Mouse (Mus musculus) spleen, adult 2 months (tissue): ENCODE measurements around the gene Chl1.

Experiments used
- CTCF ChIP-seq: fragments of 200-500 bp; IDR thresholded peaks from 2 replicates; pipeline ENCODE4 v1.5.1; 2011; ENCODE audit warnings: mild to moderate bottlenecking, inconsistent platforms; ENCODE audit not compliant: insufficient read depth, insufficient read length, insufficient replicate concordance; ENCODE audit errors: extremely low read depth
- POLR2A ChIP-seq: fragments of 200-500 bp; IDR thresholded peaks from 2 replicates; pipeline ENCODE4 v1.6.1; 2011; ENCODE audit warnings: low read depth, low read length, inconsistent platforms

- no peak for TF ChIP-seq CTCF
- no peak for TF ChIP-seq POLR2A
Observed at GRCm38 (mm10) chr6:103781058-103781457, 270.7 kb downstream of the Chl1 start.
